Mouse (Mus musculus): ENCODE data around the gene Nnat.

DNA sequence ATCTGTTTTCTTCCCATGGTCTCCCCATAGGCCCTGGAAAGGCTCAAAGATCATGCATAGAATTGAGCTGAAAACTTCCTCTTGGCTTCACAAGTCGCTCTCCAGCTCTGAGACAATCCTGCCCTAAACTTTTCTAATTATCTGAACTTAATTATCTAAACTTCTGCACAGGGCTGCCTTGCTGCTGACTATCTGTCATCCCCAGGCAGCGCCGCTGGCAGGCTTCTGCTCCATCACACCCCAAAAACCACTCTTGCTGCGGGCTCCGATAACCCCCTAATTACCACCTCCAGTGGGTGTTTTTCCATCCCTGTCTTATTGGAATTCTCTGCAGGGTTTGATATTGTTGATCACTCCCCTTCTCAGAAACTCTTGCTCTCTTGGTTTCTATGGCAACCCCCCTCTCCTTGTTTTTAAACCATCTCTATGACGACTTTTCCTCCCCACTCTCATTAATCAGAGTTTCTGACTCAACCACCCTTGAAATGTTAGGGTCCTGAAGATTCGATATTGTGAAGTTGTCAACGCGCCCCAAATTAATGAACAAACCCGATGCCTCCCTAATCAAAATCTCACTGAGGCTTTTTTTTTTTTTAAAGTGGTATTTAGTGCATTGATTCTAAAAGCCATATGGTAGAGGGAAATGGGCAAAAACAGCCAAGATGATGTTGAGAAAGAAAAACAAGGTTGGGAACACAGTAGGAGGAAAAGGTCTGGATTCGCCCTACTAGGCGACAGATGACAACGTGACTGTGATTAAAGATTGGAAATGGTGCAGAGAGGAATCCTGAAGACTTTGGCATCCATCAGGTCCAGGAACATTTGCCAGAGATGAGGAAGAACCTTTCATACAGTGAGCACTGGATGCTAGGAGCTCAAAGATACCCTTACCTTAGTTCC is 29.6 kb upstream of the Nnat start:
- TF ChIP-seq CTCF (IDR thresholded peaks at IDR 0.05) (no peak), POLR2A (IDR thresholded peaks at IDR 0.05; ENCODE audit: insufficient read depth, low read depth, low read length) (no peak)
